Mouse (Mus musculus): ENCODE results near the gene Ino80e. TPM values are rescaled to one million over a fixed set of nuclear protein-coding genes. Genes with fewer than 3 reads are reported as not detected.

Gene Ino80e
- polyA plus RNA-seq, 1 experiment from 2014 or later = 80.7 TPM

GRCm38 (mm10) chr7:126823202-126823711, 38.9 kb downstream of the Ino80e start:
- ATAC-seq (ENCODE audit: insufficient number of reproducible peaks, low FRiP score, low TSS enrichment, low read depth) = no peak
- Histone ChIP-seq H3K36me3 (no peaks in the 10 kb centered on the region), H3K4me3 (peak overlapping the region; percentile 29), H3K4me2 (peak overlapping the region; percentile 44), H3K9ac (no peak overlapping the region), H3K4me1 (peaks cover 6% of the 10 kb centered on the region), H3K27ac (no peak overlapping the region), H3K9me3 (no peaks in the 10 kb centered on the region), H3K27me3 (peaks cover 48% of the 10 kb centered on the region)
- WGBS = 2% methylated on average over 13 of the region's 19 CpGs

- Histone ChIP-seq H3K27ac (no peak overlapping the region), H3K4me3 (no peak overlapping the region; the same call in 1 of the 2 replicates), H3K27me3 (peaks cover 48% of the 10 kb centered on the region), H3K4me2 (peak overlapping the region; percentile 44; the same call in 1 of the 2 replicates), H3K9me3 (no peaks in the 10 kb centered on the region), H3K36me3 (no peaks in the 10 kb centered on the region), H3K4me1 (peaks cover 6% of the 10 kb centered on the region), H3K9ac (no peak overlapping the region)
- 18% methylated on average over 9 of the region's 9 CpGs for WGBS
- no peak for ATAC-seq (ENCODE audit: insufficient number of reproducible peaks, low FRiP score, low TSS enrichment, low read depth)
Observed at GRCm38 (mm10) chr7:126822741-126823140, 39.4 kb downstream of the Ino80e start.

GRCm38 (mm10) chr7:126821835-126822511, 40.2 kb downstream of the Ino80e start:
- Histone ChIP-seq H3K4me2 (no peak overlapping the region), H3K27ac (no peak overlapping the region), H3K4me1 (peaks cover 6% of the 10 kb centered on the region), H3K9me3 (no peaks in the 10 kb centered on the region), H3K36me3 (no peaks in the 10 kb centered on the region), H3K27me3 (peaks cover 48% of the 10 kb centered on the region), H3K4me3 (no peak overlapping the region), H3K9ac (no peak overlapping the region)
- 19% methylated on average over 7 of the region's 7 CpGs for WGBS
- no peak for ATAC-seq (ENCODE audit: insufficient number of reproducible peaks, low FRiP score, low TSS enrichment, low read depth)

GRCm38 (mm10) chr7:126818818-126819217, 43.4 kb downstream of the Ino80e start:
- H3K36me3 ChIP-seq = no peaks in the 10 kb centered on the region
- no peak overlapping the region for H3K9ac ChIP-seq
- ATAC-seq (ENCODE audit: insufficient number of reproducible peaks, low FRiP score, low TSS enrichment, low read depth) = no peak
- no peaks in the 10 kb centered on the region for H3K9me3 ChIP-seq
- H3K4me1 ChIP-seq = peaks cover 6% of the 10 kb centered on the region
- H3K4me2 ChIP-seq = no peak overlapping the region
- H3K27ac ChIP-seq = no peak overlapping the region
- WGBS = 22% methylated on average over 1 of the region's 1 CpGs
- H3K4me3 ChIP-seq = no peak overlapping the region
- peaks cover 18% of the 10 kb centered on the region for H3K27me3 ChIP-seq

GRCm38 (mm10) chr7:126817595-126817994, 44.6 kb downstream of the Ino80e start:
- 85% methylated on average over 7 of the region's 7 CpGs for WGBS
- H3K9me3 ChIP-seq = no peaks in the 10 kb centered on the region
- H3K4me3 ChIP-seq = no peak overlapping the region
- no peak overlapping the region for H3K27ac ChIP-seq
- ATAC-seq (ENCODE audit: insufficient number of reproducible peaks, low FRiP score, low TSS enrichment, low read depth) = no peak
- H3K4me1 ChIP-seq = no peaks in the 10 kb centered on the region
- no peaks in the 10 kb centered on the region for H3K36me3 ChIP-seq
- no peak overlapping the region for H3K4me2 ChIP-seq
- peaks cover 15% of the 10 kb centered on the region for H3K27me3 ChIP-seq
- no peak overlapping the region for H3K9ac ChIP-seq

- Histone ChIP-seq H3K9me3 (no peaks in the 10 kb centered on the region), H3K27me3 (peaks cover 7% of the 10 kb centered on the region), H3K4me1 (no peaks in the 10 kb centered on the region), H3K36me3 (no peaks in the 10 kb centered on the region), H3K4me3 (no peak overlapping the region), H3K9ac (no peak overlapping the region), H3K27ac (no peak overlapping the region), H3K4me2 (no peak overlapping the region)
- WGBS = 71% methylated on average over 8 of the region's 8 CpGs
- ATAC-seq (ENCODE audit: insufficient number of reproducible peaks, low FRiP score, low TSS enrichment, low read depth) = no peak
Observed at GRCm38 (mm10) chr7:126816494-126816893, 45.7 kb downstream of the Ino80e start.

- Histone ChIP-seq H3K4me1 (no peaks in the 10 kb centered on the region), H3K9me3 (no peaks in the 10 kb centered on the region), H3K4me2 (no peak overlapping the region), H3K9ac (no peak overlapping the region), H3K4me3 (no peak overlapping the region), H3K36me3 (no peaks in the 10 kb centered on the region), H3K27me3 (peaks cover 7% of the 10 kb centered on the region), H3K27ac (no peak overlapping the region)
- no peak for ATAC-seq (ENCODE audit: insufficient number of reproducible peaks, low FRiP score, low TSS enrichment, low read depth)
- 69% methylated on average over 8 of the region's 8 CpGs for WGBS
Observed at GRCm38 (mm10) chr7:126815726-126816222, 46.4 kb downstream of the Ino80e start.

GRCm38 (mm10) chr7:126809723-126810369, 52.3 kb downstream of the Ino80e start:
- Histone ChIP-seq H3K4me1 (peaks cover 22% of the 10 kb centered on the region), H3K9ac (no peak overlapping the region), H3K27me3 (peaks cover 7% of the 10 kb centered on the region), H3K27ac (no peak overlapping the region), H3K4me2 (peak overlapping the region; percentile 81; the same call in 1 of the 2 replicates), H3K4me3 (peak overlapping the region; percentile 72; the same call in 1 of the 2 replicates), H3K9me3 (no peaks in the 10 kb centered on the region), H3K36me3 (peaks cover 8% of the 10 kb centered on the region; the same call in 1 of the 2 replicates)
- ATAC-seq (ENCODE audit: insufficient number of reproducible peaks, low FRiP score, low TSS enrichment, low read depth) = no peak
- 63% methylated on average over 5 of the region's 5 CpGs for WGBS

GRCm38 (mm10) chr7:126808703-126809455, 53.3 kb downstream of the Ino80e start:
- Histone ChIP-seq H3K9ac (peak overlapping the region; percentile 66), H3K27me3 (peaks cover 7% of the 10 kb centered on the region), H3K36me3 (peaks cover 18% of the 10 kb centered on the region), H3K4me1 (peaks cover 22% of the 10 kb centered on the region), H3K4me3 (peak overlapping the region; percentile 72), H3K27ac (peak overlapping the region; percentile 83), H3K4me2 (peak overlapping the region; percentile 81), H3K9me3 (no peaks in the 10 kb centered on the region)
- under 1% methylated on average over 43 of the region's 43 CpGs for WGBS
- ATAC-seq (ENCODE audit: insufficient number of reproducible peaks, low FRiP score, low TSS enrichment, low read depth) = peak; percentile 90

GRCm38 (mm10) chr7:126807405-126807804, 54.8 kb downstream of the Ino80e start:
- Histone ChIP-seq H3K27ac (peak overlapping the region; percentile 38; the same call in 1 of the 2 replicates), H3K9me3 (no peaks in the 10 kb centered on the region), H3K27me3 (no peaks in the 10 kb centered on the region), H3K4me3 (peak overlapping the region; percentile 72), H3K9ac (peak overlapping the region; percentile 66; the same call in 1 of the 2 replicates), H3K4me1 (peaks cover 22% of the 10 kb centered on the region), H3K4me2 (peak overlapping the region; percentile 81; the same call in 1 of the 2 replicates), H3K36me3 (peaks cover 29% of the 10 kb centered on the region)
- no peak for ATAC-seq (ENCODE audit: insufficient number of reproducible peaks, low FRiP score, low TSS enrichment, low read depth)
- 68% methylated on average over 4 of the region's 4 CpGs for WGBS

GRCm38 (mm10) chr7:126806956-126807355, 55.2 kb downstream of the Ino80e start:
- WGBS = 70% methylated on average over 6 of the region's 6 CpGs
- H3K4me1 ChIP-seq = peaks cover 22% of the 10 kb centered on the region
- ATAC-seq (ENCODE audit: insufficient number of reproducible peaks, low FRiP score, low TSS enrichment, low read depth) = no peak
- H3K36me3 ChIP-seq = peaks cover 31% of the 10 kb centered on the region
- no peaks in the 10 kb centered on the region for H3K27me3 ChIP-seq
- no peak overlapping the region for H3K9ac ChIP-seq
- H3K9me3 ChIP-seq = no peaks in the 10 kb centered on the region
- no peak overlapping the region for H3K4me3 ChIP-seq
- H3K27ac ChIP-seq = peak overlapping the region; percentile 38; the same call in 1 of the 2 replicates
- H3K4me2 ChIP-seq = no peak overlapping the region

Measured in limb, embryonic 15.5 days (tissue).